Mouse (Mus musculus) neural tube, embryonic 12.5 days (tissue): ENCODE measurements at regions not wholly inside any gene's neighbourhood (a gene's known extent, or its start where the extent isn't known, plus 50 kb on each side); places are given as distances from the start of the nearest gene placed in this dataset.

Experiments used
- ATAC-seq: fragments of 200-750 bp; cut with Nextera tagmentation; 2 replicates; pipeline ENCODE4 v1.8.0; 2017; ENCODE audit warnings: low read depth, mild to moderate bottlenecking, moderate TSS enrichment, moderate library complexity; ENCODE audit not compliant: low FRiP score
- H3K27ac ChIP-seq: fragments of 300-500 bp; sonication (generic); 2 replicates; pipeline ENCODE4 v1.5.1; 2016
- H3K27me3 ChIP-seq: fragments of 300-500 bp; sonication (generic); replicated peaks from 2 replicates; pipeline ENCODE4 v1.6.1; 2016; ENCODE audit warnings: mild to moderate bottlenecking
- H3K36me3 ChIP-seq: fragments of 300-500 bp; sonication (generic); 2 replicates; pipeline ENCODE4 v1.6.1; 2016; ENCODE audit warnings: mild to moderate bottlenecking
- H3K4me1 ChIP-seq: fragments of 300-500 bp; sonication (generic); 2 replicates; pipeline ENCODE4 v1.6.1; 2016
- H3K4me2 ChIP-seq: fragments of 300-500 bp; sonication (generic); replicated peaks from 2 replicates; pipeline ENCODE4 v1.6.1; 2016; ENCODE audit warnings: mild to moderate bottlenecking
- H3K4me3 ChIP-seq: fragments of 300-500 bp; sonication (generic); 2 replicates; pipeline ENCODE4 v1.5.1; 2016
- H3K9ac ChIP-seq: fragments of 300-500 bp; sonication (generic); 2 replicates; pipeline ENCODE4 v1.6.1; 2016; ENCODE audit warnings: mild to moderate bottlenecking
- H3K9me3 ChIP-seq: fragments of 300-500 bp; sonication (generic); 2 replicates; pipeline ENCODE4 v1.6.1; 2016; ENCODE audit warnings: mild to moderate bottlenecking
- WGBS: fragments of 180-500 bp; shearing (Covaris S2); methylation state at CpG from one replicate; pipeline ENCODE4 v1.1.7; 2016; 5-methylcytosine and 5-hydroxymethylcytosine counted together

DNA sequence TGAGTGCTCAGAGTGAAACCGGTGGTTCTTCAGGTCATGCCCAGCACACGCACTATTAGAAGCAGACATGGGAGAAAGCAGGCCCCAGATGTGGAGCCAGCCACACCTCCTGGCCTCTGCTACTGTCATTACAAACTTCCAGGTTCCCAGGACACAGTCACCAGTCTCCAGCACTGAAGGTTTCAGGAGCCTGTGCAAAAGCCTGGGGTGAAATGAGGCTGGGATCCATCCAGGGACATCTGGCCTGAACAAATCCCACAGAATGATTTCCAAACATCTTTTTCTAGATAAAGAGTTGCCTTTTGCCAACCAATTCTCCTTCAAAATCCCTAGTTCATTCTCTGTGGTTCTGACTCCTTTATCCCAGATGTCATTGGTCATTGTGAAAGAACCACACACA is 191.1 kb downstream of the Cxcl12 start:
- Histone ChIP-seq H3K27me3 (no peaks in the 10 kb centered on the region), H3K9me3 (no peaks in the 10 kb centered on the region; the same call in 1 of the 2 replicates), H3K4me3 (no peak overlapping the region), H3K4me2 (no peak overlapping the region), H3K27ac (no peak overlapping the region), H3K9ac (no peak overlapping the region), H3K4me1 (no peaks in the 10 kb centered on the region), H3K36me3 (no peaks in the 10 kb centered on the region)
- 85% methylated on average over 2 of the region's 2 CpGs for WGBS
- no peak for ATAC-seq

GRCm38 (mm10) chr6:117366563-117366962 is 198.2 kb downstream of the Cxcl12 start:
- no peak overlapping the region for H3K27ac ChIP-seq
- no peak overlapping the region for H3K4me3 ChIP-seq
- H3K9ac ChIP-seq: no peak overlapping the region
- no peaks in the 10 kb centered on the region for H3K4me1 ChIP-seq
- H3K4me2 ChIP-seq: no peak overlapping the region
- no peaks in the 10 kb centered on the region for H3K9me3 ChIP-seq
- ATAC-seq: no peak
- no peaks in the 10 kb centered on the region for H3K36me3 ChIP-seq
- 90% methylated on average over 6 of the region's 6 CpGs for WGBS
- H3K27me3 ChIP-seq: no peaks in the 10 kb centered on the region

DNA sequence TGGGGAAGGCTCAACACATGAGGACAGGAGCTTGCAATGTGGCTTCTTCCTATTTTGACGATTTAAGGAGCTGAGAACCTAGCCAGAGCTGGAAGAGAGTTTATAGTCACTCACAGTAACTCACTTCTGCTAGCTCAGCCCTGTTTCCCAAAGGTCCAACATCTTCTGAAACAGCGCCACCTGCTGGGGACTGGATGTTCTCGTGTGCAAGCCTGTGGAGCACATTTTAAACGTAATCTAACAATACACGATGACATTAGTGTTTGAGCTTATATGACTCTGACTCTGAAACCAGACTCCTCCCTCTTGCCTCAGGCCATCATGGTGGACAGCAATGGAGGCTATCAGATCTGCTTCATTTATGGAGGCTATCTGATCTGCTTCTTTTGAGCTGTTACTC is 207.7 kb downstream of the Cxcl12 start:
- H3K9ac ChIP-seq: no peak overlapping the region
- peaks cover 7% of the 10 kb centered on the region; the same call in 1 of the 2 replicates for H3K9me3 ChIP-seq
- no peak overlapping the region for H3K4me2 ChIP-seq
- no peak overlapping the region for H3K27ac ChIP-seq
- no peaks in the 10 kb centered on the region for H3K4me1 ChIP-seq
- H3K27me3 ChIP-seq: no peaks in the 10 kb centered on the region
- H3K36me3 ChIP-seq: no peaks in the 10 kb centered on the region
- WGBS: 90% methylated on average over 5 of the region's 5 CpGs
- ATAC-seq: no peak
- H3K4me3 ChIP-seq: no peak overlapping the region

- no peak overlapping the region for H3K4me3 ChIP-seq
- 81% methylated on average over 4 of the region's 4 CpGs for WGBS
- no peak for ATAC-seq
These were observed 211.6 kb downstream of the Cxcl12 start for GRCm38 (mm10) chr6:117379904-117380303.

GRCm38 (mm10) chr6:117390233-117390848 is 222.0 kb downstream of the Cxcl12 start:
- Histone ChIP-seq H3K9me3 (no peaks in the 10 kb centered on the region), H3K9ac (no peak overlapping the region), H3K4me1 (no peaks in the 10 kb centered on the region), H3K27ac (no peak overlapping the region), H3K4me3 (no peak overlapping the region), H3K36me3 (no peaks in the 10 kb centered on the region), H3K27me3 (no peaks in the 10 kb centered on the region), H3K4me2 (no peak overlapping the region)
- ATAC-seq: no peak
- WGBS: 87% methylated on average over 7 of the region's 7 CpGs

More at GRCm38 (mm10) chr6:117379904-117380303, 211.6 kb downstream of the Cxcl12 start:
- Histone ChIP-seq H3K9me3 (peaks cover 7% of the 10 kb centered on the region; the same call in 1 of the 2 replicates), H3K36me3 (no peaks in the 10 kb centered on the region), H3K9ac (no peak overlapping the region), H3K27me3 (no peaks in the 10 kb centered on the region), H3K27ac (no peak overlapping the region), H3K4me2 (no peak overlapping the region), H3K4me1 (no peaks in the 10 kb centered on the region)

- no peak overlapping the region for H3K4me3 ChIP-seq
- H3K27ac ChIP-seq: no peak overlapping the region
- no peak for ATAC-seq
- no peaks in the 10 kb centered on the region for H3K27me3 ChIP-seq
- no peaks in the 10 kb centered on the region for H3K9me3 ChIP-seq
- H3K4me1 ChIP-seq: no peaks in the 10 kb centered on the region
- H3K4me2 ChIP-seq: no peak overlapping the region
- no peak overlapping the region for H3K9ac ChIP-seq
- H3K36me3 ChIP-seq: no peaks in the 10 kb centered on the region
These were observed 225.1 kb downstream of the Cxcl12 start for GRCm38 (mm10) chr6:117393480-117393879.

DNA sequence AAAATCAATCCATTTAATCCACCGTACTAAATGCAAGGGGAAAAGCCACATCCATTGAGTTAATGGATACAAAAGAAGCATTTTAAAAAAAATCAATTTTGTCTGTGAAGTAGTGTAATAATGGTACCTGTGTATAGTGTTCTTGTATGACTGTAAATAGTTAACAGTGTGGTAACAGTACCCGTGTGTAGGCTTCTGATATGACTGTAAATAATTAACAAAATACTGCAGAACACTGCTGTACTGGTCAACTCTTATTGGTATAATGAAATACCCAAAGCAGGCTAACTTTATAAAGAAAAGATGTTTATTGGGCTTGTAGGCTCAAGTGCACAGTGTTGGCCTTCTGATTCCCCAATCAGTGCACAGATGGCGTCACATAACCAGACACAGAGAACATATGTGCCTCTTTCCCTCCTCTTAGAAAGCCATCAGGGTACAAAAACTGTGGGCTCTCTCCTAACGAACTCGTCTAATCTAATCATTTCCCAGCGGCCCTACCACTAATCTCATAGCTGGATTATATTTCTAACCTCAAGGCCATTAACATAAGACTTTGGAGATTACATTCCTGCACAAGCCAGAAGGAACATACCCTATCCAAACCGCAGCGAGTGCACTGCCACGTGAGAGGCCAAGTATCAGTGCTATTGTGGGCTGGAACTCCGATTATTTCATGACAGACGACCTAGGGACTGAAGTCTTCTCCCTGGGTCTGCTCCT is 237.4 kb downstream of the Cxcl12 start:
- H3K4me2 ChIP-seq: no peak overlapping the region
- H3K4me3 ChIP-seq: no peak overlapping the region
- H3K9me3 ChIP-seq: no peaks in the 10 kb centered on the region
- H3K27ac ChIP-seq: no peak overlapping the region
- no peak for ATAC-seq
- peaks cover 63% of the 10 kb centered on the region for H3K27me3 ChIP-seq
- WGBS: 76% methylated on average over 11 of the region's 11 CpGs
- no peaks in the 10 kb centered on the region for H3K36me3 ChIP-seq
- H3K9ac ChIP-seq: no peak overlapping the region
- H3K4me1 ChIP-seq: peaks cover 21% of the 10 kb centered on the region

DNA sequence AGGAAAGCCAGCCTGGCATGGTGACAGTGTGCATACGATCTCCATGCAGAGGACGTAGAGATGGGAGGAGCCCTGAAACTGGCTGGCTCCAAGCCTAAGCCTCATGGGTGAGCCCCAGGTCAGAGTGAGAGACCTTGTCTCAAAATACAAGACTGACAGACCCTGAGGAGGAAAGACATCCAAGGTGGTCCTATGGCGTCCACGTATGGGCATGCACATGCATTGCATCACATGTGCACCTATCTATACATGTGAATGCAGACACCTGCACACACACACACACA is 237.9 kb downstream of the Cxcl12 start:
- ATAC-seq: peak; percentile 35; the same call in 1 of the 2 replicates
- H3K4me2 ChIP-seq: no peak overlapping the region
- WGBS: 80% methylated on average over 4 of the region's 4 CpGs
- no peak overlapping the region for H3K4me3 ChIP-seq
- peaks cover 67% of the 10 kb centered on the region for H3K27me3 ChIP-seq
- H3K27ac ChIP-seq: no peak overlapping the region
- H3K36me3 ChIP-seq: no peaks in the 10 kb centered on the region
- peaks cover 21% of the 10 kb centered on the region for H3K4me1 ChIP-seq
- no peak overlapping the region for H3K9ac ChIP-seq
- H3K9me3 ChIP-seq: no peaks in the 10 kb centered on the region

DNA sequence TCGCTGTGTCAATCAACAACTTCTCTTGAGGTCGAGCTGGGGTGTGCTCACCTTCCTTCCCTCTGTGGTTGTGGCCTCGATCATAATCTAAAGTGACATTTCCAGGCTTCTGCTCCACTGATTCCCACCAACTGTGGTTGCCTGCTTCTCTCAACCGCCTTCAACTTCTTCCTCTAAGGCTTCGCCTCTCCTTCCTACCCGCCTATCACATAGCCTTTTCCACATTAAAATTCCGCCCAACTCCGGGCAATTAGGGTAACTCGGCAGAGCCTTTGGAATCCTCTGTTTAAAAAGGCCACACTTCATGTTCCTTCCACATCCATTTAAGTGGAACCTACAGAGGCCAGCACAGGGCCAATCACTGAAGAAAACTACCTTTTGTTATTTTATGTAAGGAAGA is 238.4 kb downstream of the Cxcl12 start:
- Histone ChIP-seq H3K27ac (no peak overlapping the region), H3K4me3 (no peak overlapping the region), H3K4me2 (peak overlapping the region; percentile 7; the same call in 1 of the 2 replicates), H3K27me3 (peaks cover 62% of the 10 kb centered on the region), H3K9me3 (no peaks in the 10 kb centered on the region), H3K36me3 (no peaks in the 10 kb centered on the region), H3K9ac (no peak overlapping the region), H3K4me1 (peaks cover 21% of the 10 kb centered on the region)
- peak; percentile 61 for ATAC-seq
- 27% methylated on average over 9 of the region's 9 CpGs for WGBS

- peak; percentile 58 for ATAC-seq
These were observed 239.0 kb downstream of the Cxcl12 start for GRCm38 (mm10) chr6:117407206-117407858.

GRCm38 (mm10) chr6:117407953-117408352 is 239.6 kb downstream of the Cxcl12 start:
- 66% methylated on average over 5 of the region's 5 CpGs for WGBS
- H3K9ac ChIP-seq: no peak overlapping the region
- H3K4me3 ChIP-seq: no peak overlapping the region
- H3K9me3 ChIP-seq: no peaks in the 10 kb centered on the region
- no peak for ATAC-seq
- no peak overlapping the region for H3K27ac ChIP-seq
- H3K27me3 ChIP-seq: peaks cover 57% of the 10 kb centered on the region
- H3K4me2 ChIP-seq: peak overlapping the region; percentile 7; the same call in 1 of the 2 replicates
- no peaks in the 10 kb centered on the region for H3K36me3 ChIP-seq
- H3K4me1 ChIP-seq: peaks cover 21% of the 10 kb centered on the region

More at GRCm38 (mm10) chr6:117407206-117407858, 239.0 kb downstream of the Cxcl12 start:
- H3K4me3 ChIP-seq: no peak overlapping the region
- 8% methylated on average over 15 of the region's 15 CpGs for WGBS
- peak overlapping the region; percentile 7; the same call in 1 of the 2 replicates for H3K4me2 ChIP-seq
- no peaks in the 10 kb centered on the region for H3K36me3 ChIP-seq
- no peak overlapping the region for H3K27ac ChIP-seq
- H3K9me3 ChIP-seq: no peaks in the 10 kb centered on the region
- H3K4me1 ChIP-seq: peaks cover 21% of the 10 kb centered on the region
- peaks cover 60% of the 10 kb centered on the region for H3K27me3 ChIP-seq
- no peak overlapping the region for H3K9ac ChIP-seq

GRCm38 (mm10) chr6:117408971-117409783 is 240.8 kb downstream of the Cxcl12 start:
- no peak overlapping the region for H3K27ac ChIP-seq
- H3K9me3 ChIP-seq: no peaks in the 10 kb centered on the region
- peaks cover 54% of the 10 kb centered on the region for H3K27me3 ChIP-seq
- no peak overlapping the region for H3K9ac ChIP-seq
- no peak for ATAC-seq
- no peak overlapping the region for H3K4me3 ChIP-seq
- H3K36me3 ChIP-seq: no peaks in the 10 kb centered on the region
- 84% methylated on average over 11 of the region's 11 CpGs for WGBS
- peaks cover 21% of the 10 kb centered on the region for H3K4me1 ChIP-seq
- no peak overlapping the region for H3K4me2 ChIP-seq
